Mouse (Mus musculus) kidney, embryonic 15.5 days (tissue): ENCODE data around the gene Irak1. TPM values are rescaled to one million over a fixed set of nuclear protein-coding genes. Genes with fewer than 3 reads are reported as not detected.

Source experiments
- ATAC-seq: fragments of 200-750 bp; cut with Nextera tagmentation; replicated peaks from 2 replicates; pipeline ENCODE4 v1.8.0; 2017; ENCODE audit warnings: moderate TSS enrichment; ENCODE audit not compliant: low FRiP score
- H3K27ac ChIP-seq: fragments of 300-500 bp; sonication (generic); 2 replicates; pipeline ENCODE4 v1.5.1; 2015; ENCODE audit warnings: mild to moderate bottlenecking, inconsistent platforms
- H3K27me3 ChIP-seq: fragments of 300-500 bp; sonication (generic); 2 replicates; pipeline ENCODE4 v1.6.1; 2015; ENCODE audit warnings: inconsistent platforms
- H3K36me3 ChIP-seq: fragments of 300-500 bp; sonication (generic); 2 replicates; pipeline ENCODE4 v1.6.1; 2015; ENCODE audit warnings: inconsistent platforms
- H3K4me1 ChIP-seq: fragments of 300-500 bp; sonication (generic); 2 replicates; pipeline ENCODE4 v1.6.1; 2015; ENCODE audit warnings: inconsistent platforms
- H3K4me2 ChIP-seq: fragments of 300-500 bp; sonication (generic); 2 replicates; pipeline ENCODE4 v1.6.1; 2015; ENCODE audit warnings: moderate library complexity, mild to moderate bottlenecking, inconsistent platforms
- H3K4me3 ChIP-seq: fragments of 300-500 bp; sonication (generic); replicated peaks from 2 replicates; pipeline ENCODE4 v1.5.1; 2015; ENCODE audit warnings: mild to moderate bottlenecking, inconsistent platforms
- H3K9ac ChIP-seq: fragments of 300-500 bp; sonication (generic); 2 replicates; pipeline ENCODE4 v1.6.1; 2015; ENCODE audit warnings: mild to moderate bottlenecking, inconsistent platforms
- H3K9me3 ChIP-seq: fragments of 300-500 bp; sonication (generic); replicated peaks from 2 replicates; pipeline ENCODE4 v1.6.1; 2016; ENCODE audit warnings: inconsistent platforms
- WGBS: fragments of 180-500 bp; shearing (Covaris S2); methylation state at CpG from one replicate; pipeline ENCODE4 v1.1.7; 2015; ENCODE audit warnings: mixed read lengths; 5-methylcytosine and 5-hydroxymethylcytosine counted together
- polyA plus RNA-seq: library from polyadenylated mRNA; unstranded; fragments of >200 nt; fragmentation: Nextera tagmentation; extraction: Ambion mirVana; gene quantifications from 2 replicates; pipeline ENCODE4 v1.2.1, GENCODE M21; 2015

Irak1 gene
- polyA plus RNA-seq, 1 experiment from 2014 or later = 77.8 TPM

DNA sequence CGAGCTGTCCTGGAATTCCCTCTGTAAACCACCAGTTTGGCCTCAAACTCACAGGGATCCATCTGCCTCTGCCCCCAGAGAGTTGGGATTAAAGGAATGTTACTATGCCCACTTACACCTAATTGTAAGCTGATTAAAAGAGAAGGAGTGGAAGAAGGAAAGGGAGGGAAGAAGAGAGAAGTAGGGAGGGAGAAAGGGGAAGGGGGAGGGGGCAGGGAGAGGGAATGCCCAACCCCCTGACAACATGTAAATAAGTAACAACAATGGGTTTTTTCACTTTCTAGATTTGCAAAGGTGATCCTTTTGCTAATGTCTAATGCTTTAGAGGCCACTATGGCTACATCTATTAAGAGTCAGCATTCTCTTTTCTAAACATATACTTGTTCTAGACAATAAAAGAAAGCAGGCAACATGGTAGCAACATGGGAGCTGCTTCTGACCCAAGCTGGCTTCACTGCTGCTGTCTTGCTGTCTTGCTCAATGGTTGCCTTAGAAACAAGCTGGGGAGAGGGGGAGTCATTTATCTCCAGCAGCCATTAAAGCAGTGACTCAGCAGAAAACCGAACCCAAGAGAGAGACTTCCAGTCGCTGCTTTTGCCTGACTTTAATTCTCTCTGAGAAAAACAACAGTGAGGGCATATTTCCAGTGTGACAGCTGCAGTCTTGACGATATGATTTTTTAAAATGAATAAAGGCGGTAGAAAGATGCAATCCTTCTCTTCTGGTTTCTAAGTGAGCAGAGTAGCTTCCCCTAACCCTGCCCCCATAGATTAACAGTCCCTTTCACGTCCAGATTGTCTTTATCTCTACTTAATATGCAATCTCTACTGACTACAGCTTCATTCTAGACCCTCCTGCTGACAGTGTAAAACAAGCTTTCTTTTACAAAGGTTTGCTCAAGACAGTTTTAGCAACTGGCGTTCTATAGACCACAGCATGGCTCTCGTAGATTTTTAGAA is 24.5 kb downstream of the Irak1 start:
- Histone ChIP-seq H3K27me3 (no peaks in the 10 kb centered on the region; the same call in 1 of the 2 replicates), H3K27ac (peak overlapping the region; percentile 58; the same call in 1 of the 2 replicates), H3K36me3 (no peaks in the 10 kb centered on the region), H3K4me3 (no peak overlapping the region), H3K9ac (no peak overlapping the region), H3K4me2 (peak overlapping the region; percentile 30; the same call in 1 of the 2 replicates), H3K9me3 (no peaks in the 10 kb centered on the region), H3K4me1 (no peaks in the 10 kb centered on the region; the same call in 1 of the 2 replicates)
- peak; percentile 87 for ATAC-seq
- 29% methylated on average over 8 of the region's 8 CpGs for WGBS

- Histone ChIP-seq H3K4me2 (no peak overlapping the region), H3K4me1 (no peaks in the 10 kb centered on the region), H3K9me3 (no peaks in the 10 kb centered on the region), H3K4me3 (no peak overlapping the region), H3K27me3 (0 out of 2 replicates have a peak, but pooled peaks cover 6% of the 10 kb centered on the region), H3K36me3 (no peaks in the 10 kb centered on the region), H3K9ac (no peak overlapping the region), H3K27ac (no peak overlapping the region)
- ATAC-seq = no peak
- 59% methylated on average over 1 of the region's 1 CpGs for WGBS
These were observed 45.9 kb downstream of the Irak1 start for GRCm38 (mm10) chrX:73977783-73978182.

GRCm38 (mm10) chrX:73976283-73976682 is 47.4 kb downstream of the Irak1 start:
- Histone ChIP-seq H3K9me3 (no peaks in the 10 kb centered on the region), H3K4me2 (no peak overlapping the region), H3K4me3 (no peak overlapping the region), H3K4me1 (no peaks in the 10 kb centered on the region), H3K27me3 (0 out of 2 replicates have a peak, but pooled peaks cover 6% of the 10 kb centered on the region), H3K36me3 (no peaks in the 10 kb centered on the region), H3K27ac (no peak overlapping the region), H3K9ac (no peak overlapping the region)
- WGBS = 98% methylated on average over 2 of the region's 2 CpGs
- ATAC-seq = no peak

DNA sequence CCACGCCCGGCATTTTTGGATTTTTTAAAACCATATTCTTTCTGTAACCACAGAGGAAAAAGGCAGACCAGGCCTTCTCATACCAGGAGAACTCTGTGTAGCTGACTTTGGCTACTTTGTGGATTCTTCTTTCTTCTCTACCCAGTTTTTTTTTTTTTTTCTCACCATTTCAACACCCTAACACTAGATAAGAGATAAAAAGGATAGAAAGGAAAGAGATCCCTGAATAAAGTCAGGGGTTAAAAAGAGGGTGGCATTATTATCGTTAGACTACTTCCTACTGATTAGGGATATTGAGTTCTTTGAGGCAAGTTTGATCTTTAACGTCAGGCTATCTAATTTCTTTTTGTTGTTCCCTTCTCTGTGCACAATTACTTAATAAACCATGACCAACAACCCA is 50.9 kb downstream of the Irak1 start:
- Histone ChIP-seq H3K9me3 (no peaks in the 10 kb centered on the region), H3K9ac (no peak overlapping the region), H3K4me1 (no peaks in the 10 kb centered on the region), H3K27me3 (0 out of 2 replicates have a peak, but pooled peaks cover 6% of the 10 kb centered on the region), H3K4me2 (no peak overlapping the region), H3K27ac (no peak overlapping the region), H3K36me3 (no peaks in the 10 kb centered on the region), H3K4me3 (no peak overlapping the region)
- no peak for ATAC-seq
- 77% methylated on average over 4 of the region's 4 CpGs for WGBS

DNA sequence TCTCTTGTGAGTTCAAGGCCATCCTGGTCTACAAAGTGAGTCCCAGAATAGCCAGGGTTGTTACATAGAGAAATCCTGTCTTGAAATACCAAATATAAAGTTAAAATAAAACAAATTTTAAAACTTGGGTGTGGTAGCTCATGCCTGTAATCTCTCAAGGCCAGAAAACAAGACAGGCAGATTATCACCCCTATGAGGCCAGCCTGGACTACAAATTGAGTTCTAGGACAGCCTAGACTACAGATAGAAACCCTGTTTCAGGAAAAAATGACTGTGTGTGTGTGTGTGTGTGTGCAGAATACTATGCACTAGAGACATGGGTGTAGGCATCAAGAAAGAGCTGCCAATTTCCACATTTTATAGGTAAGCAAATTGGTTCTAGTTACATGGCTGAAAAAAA is 52.9 kb downstream of the Irak1 start:
- Histone ChIP-seq H3K4me2 (no peak overlapping the region), H3K36me3 (no peaks in the 10 kb centered on the region), H3K27ac (no peak overlapping the region), H3K4me1 (no peaks in the 10 kb centered on the region), H3K27me3 (peaks cover 7% of the 10 kb centered on the region), H3K9ac (no peak overlapping the region), H3K4me3 (no peak overlapping the region), H3K9me3 (no peaks in the 10 kb centered on the region)
- no peak for ATAC-seq

GRCm38 (mm10) chrX:73969729-73970128 is 54.0 kb downstream of the Irak1 start:
- Histone ChIP-seq H3K9ac (no peak overlapping the region), H3K4me2 (no peak overlapping the region), H3K27me3 (peaks cover 7% of the 10 kb centered on the region), H3K9me3 (no peaks in the 10 kb centered on the region), H3K36me3 (no peaks in the 10 kb centered on the region), H3K4me3 (no peak overlapping the region), H3K4me1 (no peaks in the 10 kb centered on the region), H3K27ac (no peak overlapping the region)
- WGBS = 89% methylated on average over 2 of the region's 2 CpGs
- ATAC-seq = no peak

GRCm38 (mm10) chrX:73969167-73969566 is 54.6 kb downstream of the Irak1 start:
- Histone ChIP-seq H3K9ac (no peak overlapping the region), H3K27ac (no peak overlapping the region), H3K4me3 (no peak overlapping the region), H3K4me1 (peaks cover 3% of the 10 kb centered on the region), H3K9me3 (no peaks in the 10 kb centered on the region), H3K4me2 (no peak overlapping the region), H3K27me3 (peaks cover 7% of the 10 kb centered on the region), H3K36me3 (no peaks in the 10 kb centered on the region)
- no peak for ATAC-seq
- 67% methylated on average over 1 of the region's 1 CpGs for WGBS

DNA sequence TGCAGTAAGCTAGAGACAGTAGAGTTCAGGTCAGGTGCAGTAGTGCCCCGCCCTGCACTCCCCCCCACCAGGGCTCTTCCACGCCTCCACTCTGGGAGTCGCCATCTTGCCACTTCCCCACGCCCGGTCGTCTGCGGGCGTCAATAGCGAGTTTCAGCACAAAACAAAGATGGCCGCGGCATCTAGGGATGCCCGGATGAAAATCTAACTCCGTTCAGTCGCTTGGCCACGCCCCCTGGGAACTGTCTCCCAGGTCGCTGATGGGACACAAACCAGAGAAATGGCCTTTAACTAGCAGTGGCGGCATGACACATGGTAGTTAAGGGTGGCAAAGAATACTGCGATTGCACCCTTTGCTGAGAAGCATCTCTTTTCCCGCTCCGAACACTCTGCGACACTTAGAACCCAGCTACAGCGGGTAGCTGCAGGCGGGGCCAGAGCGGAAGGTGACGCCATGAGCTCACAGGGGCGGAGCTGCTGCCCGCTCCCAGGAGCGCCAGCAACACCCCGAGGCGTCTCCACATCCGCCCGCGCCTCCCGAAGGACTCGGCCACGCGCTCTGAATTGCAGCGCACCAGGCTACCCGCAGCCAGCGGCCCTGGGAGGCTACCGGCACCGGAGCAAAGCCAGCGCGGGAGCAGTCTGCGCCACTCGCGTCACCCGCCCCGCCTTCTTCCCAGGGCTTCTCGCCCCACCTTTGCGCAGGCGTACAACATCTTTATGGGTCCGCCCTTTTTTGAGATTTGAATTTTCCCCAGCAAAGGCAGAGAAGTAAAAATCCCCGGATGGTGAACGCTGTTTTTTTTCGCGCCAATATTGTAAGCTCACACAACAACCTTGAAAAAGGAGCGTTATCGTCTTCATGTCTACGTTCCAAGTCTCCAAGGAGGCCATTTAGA is 56.3 kb downstream of the Irak1 start:
- Histone ChIP-seq H3K27ac (peak overlapping the region; percentile 99), H3K4me3 (peak overlapping the region; percentile 73), H3K27me3 (peaks cover 7% of the 10 kb centered on the region), H3K4me1 (peaks cover 13% of the 10 kb centered on the region), H3K9ac (peak overlapping the region; percentile 65), H3K4me2 (peak overlapping the region; percentile 57), H3K9me3 (no peaks in the 10 kb centered on the region), H3K36me3 (peaks cover 3% of the 10 kb centered on the region; the same call in 1 of the 2 replicates)
- peak; percentile 90 for ATAC-seq
- WGBS = 16% methylated on average over 59 of the region's 60 CpGs

DNA sequence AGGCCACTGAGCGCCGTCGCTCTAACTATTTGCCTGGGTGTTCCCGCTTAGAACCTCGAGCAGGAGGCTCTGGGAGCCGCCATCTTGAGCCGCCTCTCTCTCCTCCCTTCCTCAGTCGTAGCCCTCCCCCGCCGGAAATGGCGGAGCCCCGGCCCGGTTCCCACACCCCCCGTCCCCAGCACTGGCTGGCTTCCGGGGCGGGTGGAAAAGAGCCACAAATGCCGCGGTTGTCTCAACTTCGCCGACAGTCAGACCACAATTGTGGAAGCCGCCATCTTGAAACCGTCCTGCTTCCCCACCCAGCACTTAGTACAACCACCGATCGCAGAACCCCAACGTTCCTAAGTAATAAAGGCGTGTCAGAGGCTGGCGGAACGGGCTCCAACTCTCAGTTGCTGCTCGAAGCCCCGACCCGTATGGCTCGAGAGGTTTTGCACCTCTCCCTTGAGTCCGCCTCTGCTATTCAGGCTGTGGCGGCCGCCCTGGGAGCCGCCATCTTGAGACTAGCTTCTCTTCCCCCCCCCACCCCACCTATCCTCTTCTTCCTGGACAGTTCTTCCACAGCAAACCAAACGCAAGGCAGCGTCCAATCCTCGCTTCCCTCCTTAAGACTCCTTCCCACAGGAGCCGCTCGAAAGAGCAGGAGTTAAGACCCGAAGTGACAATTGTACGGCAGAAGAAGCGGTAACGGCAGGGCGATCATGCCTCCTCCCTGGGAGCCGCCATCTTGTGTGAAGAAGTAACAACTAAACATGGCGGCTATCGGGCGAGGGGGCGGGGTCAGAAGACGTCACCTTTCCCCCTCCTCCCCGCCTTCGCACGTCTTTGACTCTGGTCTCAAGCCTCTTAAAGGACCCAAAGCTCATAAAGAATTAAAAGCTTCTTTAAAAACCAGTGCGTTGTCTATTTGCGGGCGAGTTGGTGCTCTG is 57.2 kb downstream of the Irak1 start, which contains the start of gene Hcfc1:
TSS of gene Hcfc1 (minus strand) at position 110 of the 929 bp plus-strand sequence.
- peak within 1 kb of the TSS; percentile 65 for H3K9ac ChIP-seq
- WGBS = 19% methylated on average over 58 of the region's 58 CpGs
- peak within 1 kb of the TSS; percentile 68 for H3K4me2 ChIP-seq
- H3K4me1 ChIP-seq = peaks cover 15% of the 10 kb centered on the region
- H3K36me3 ChIP-seq = peaks cover 7% of the 10 kb centered on the region; the same call in 1 of the 2 replicates
- no peaks in the 10 kb centered on the region for H3K9me3 ChIP-seq
- peak; percentile 73 for ATAC-seq
- H3K27me3 ChIP-seq = peaks cover 7% of the 10 kb centered on the region
- H3K4me3 ChIP-seq = peak within 1 kb of the TSS; percentile 73
- H3K27ac ChIP-seq = peak within 1 kb of the TSS; percentile 99

DNA sequence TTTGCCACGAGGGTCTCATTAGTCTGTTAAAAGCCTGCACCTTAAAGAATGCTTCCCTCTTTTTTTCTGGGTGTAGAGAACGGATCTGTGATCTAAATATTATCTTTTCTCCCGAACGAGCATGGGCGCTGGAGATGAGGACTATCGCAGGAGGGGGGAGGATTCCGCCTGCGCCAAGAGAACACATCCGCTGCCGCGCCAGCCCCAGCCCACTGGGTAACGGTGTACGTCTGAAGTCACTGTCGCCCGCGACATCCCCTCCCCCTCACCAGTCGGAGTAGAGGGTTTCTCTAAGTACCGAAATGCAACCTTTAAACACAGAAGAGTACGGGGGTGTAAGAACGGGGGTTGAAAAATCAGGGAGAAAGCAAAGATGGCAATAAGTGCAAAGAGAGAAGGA is 58.4 kb downstream of the Irak1 start:
- peak overlapping the region; percentile 65 for H3K9ac ChIP-seq
- peaks cover 15% of the 10 kb centered on the region for H3K4me1 ChIP-seq
- peak overlapping the region; percentile 99 for H3K27ac ChIP-seq
- H3K27me3 ChIP-seq = peaks cover 7% of the 10 kb centered on the region
- peak overlapping the region; percentile 68 for H3K4me2 ChIP-seq
- H3K4me3 ChIP-seq = peak overlapping the region; percentile 73
- 28% methylated on average over 20 of the region's 20 CpGs for WGBS
- H3K36me3 ChIP-seq = peaks cover 11% of the 10 kb centered on the region; the same call in 1 of the 2 replicates
- H3K9me3 ChIP-seq = no peaks in the 10 kb centered on the region
- no peak for ATAC-seq

DNA sequence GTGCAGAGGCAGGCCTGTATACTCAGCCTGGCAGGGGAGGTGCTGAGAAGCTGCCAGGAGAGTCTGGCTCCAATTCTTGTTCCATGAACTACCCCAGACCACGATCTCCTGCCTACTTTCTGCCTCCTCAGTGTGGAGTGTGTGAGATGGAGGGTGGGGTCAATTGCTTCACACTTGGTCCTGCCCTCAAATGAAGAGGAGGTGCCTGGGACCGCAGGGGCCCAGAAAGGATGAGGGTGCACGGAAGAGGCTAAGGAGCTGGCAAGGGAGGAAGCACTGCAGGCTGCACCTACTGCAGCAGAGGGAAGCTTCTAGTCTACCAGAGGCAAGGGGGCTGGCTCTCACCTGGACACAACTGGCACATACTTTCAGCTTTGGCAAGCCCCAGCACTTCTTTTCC is 59.4 kb downstream of the Irak1 start:
- Histone ChIP-seq H3K27me3 (peaks cover 7% of the 10 kb centered on the region), H3K9ac (peak overlapping the region; percentile 65), H3K4me1 (peaks cover 15% of the 10 kb centered on the region), H3K4me2 (peak overlapping the region; percentile 68), H3K27ac (0 out of 2 replicates have a peak overlapping the region, but pooled peaks have one; percentile 9), H3K9me3 (no peaks in the 10 kb centered on the region), H3K36me3 (peaks cover 16% of the 10 kb centered on the region), H3K4me3 (peak overlapping the region; percentile 73)
- WGBS = 30% methylated on average over 3 of the region's 3 CpGs
- ATAC-seq = no peak
